Mouse (Mus musculus): ENCODE results near the gene Macrod2.
A peak's percentile ranks its signal among the peaks of the same experiment; 100 is the strongest.

The Macrod2 gene

DNA sequence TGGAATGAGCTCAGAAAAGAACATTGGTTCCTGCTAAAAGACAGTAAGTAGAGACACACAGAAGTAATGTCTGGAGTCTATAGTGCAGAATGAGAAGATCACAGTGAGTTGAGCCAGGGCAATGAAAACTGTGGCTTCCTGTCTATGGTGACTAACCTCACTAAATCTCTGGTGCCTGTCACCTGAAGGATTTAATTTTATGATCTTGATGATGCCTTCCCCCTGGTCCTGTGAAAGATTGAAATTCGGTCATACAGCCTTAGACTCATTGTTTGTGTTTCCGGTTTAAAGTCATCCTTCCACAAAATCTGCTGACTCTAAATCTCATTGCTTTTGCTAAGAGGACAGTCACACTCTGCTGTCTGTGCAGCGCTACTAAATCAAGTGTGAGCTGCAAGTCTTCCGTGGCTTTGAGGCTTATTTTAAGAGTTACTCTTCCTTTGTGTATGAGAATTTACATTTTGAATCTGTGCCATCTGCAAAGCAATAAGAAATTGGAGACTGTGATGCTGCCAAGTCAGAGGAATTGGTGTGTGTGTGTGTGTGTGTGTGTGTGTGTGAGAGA, 1836.0 kb downstream of the Macrod2 start:
- no peak for DNase-seq (ENCODE audit: low spot score)

GRCm38 (mm10) chr2:142232828-142233227, 1837.7 kb downstream of the Macrod2 start:
- no peak for DNase-seq (ENCODE audit: low spot score)

GRCm38 (mm10) chr2:142243483-142243882, 1848.4 kb downstream of the Macrod2 start:
- no peak for DNase-seq (ENCODE audit: low spot score)

GRCm38 (mm10) chr2:142250383-142250782, 1855.3 kb downstream of the Macrod2 start:
- no peak for DNase-seq (ENCODE audit: low spot score)

DNA sequence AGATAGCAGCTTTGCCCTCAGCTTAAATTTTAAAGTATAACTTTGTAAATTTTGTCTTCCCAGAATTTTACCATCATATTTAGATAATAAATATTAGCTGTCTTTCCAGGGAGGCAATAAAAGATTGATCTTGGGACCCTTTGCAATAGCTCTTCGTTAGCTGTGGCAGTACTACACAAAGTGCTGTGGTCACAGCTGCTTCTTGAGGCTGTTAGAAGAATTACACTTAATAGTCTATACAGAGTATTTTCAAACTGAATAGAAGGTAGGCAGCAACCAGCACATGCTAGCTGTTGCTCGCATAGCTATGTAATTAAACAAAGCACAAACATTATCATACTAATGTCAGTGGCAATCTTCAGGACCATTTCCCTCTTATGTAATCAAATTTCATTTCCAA, 1856.4 kb downstream of the Macrod2 start:
- DNase-seq (ENCODE audit: low spot score): no peak

GRCm38 (mm10) chr2:142253913-142254312, 1858.8 kb downstream of the Macrod2 start:
- peak; percentile 61 for DNase-seq (ENCODE audit: low spot score)

DNA sequence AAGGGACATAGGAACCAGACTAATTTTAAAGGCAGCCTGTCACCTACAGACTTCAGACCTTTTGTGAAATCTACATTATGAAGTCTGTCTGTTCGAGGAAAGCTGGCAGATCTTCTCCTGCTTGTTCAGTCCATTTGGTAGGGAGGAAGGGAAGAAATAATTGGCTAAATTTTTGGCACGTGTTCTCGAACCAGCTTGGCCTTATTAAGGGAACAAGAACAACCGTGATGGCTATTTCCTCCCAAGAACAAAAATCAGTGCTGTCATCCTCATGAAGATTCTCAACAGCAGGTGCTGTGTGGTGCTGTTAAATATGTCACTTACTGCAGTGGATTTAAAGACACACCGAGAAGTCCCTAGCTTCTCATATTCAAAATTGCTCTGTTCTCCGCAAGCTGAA, 1859.5 kb downstream of the Macrod2 start:
- DNase-seq (ENCODE audit: low spot score): no peak

DNA sequence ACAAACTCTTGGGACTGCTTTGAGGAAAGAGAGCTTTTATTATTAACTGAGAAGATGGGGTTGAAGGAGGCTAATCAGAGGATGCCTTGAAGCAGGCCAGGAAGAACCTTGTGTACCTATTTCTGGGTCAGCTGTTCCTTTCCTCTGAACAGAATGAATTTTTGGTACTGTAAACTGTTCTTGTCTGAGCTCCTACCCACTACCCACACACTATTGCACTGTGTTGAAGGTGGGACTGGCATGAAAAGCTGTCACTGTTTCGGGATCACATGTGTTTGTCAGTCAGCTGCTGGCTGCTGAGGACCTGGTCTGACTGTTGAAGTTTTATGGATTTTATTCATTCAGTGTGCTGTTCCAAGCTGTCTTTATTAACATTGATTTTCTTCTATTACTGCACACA, 1862.4 kb downstream of the Macrod2 start:
- no peak for DNase-seq (ENCODE audit: low spot score)

GRCm38 (mm10) chr2:142261046-142261445, 1865.9 kb downstream of the Macrod2 start:
- no peak for DNase-seq (ENCODE audit: low spot score)

DNA sequence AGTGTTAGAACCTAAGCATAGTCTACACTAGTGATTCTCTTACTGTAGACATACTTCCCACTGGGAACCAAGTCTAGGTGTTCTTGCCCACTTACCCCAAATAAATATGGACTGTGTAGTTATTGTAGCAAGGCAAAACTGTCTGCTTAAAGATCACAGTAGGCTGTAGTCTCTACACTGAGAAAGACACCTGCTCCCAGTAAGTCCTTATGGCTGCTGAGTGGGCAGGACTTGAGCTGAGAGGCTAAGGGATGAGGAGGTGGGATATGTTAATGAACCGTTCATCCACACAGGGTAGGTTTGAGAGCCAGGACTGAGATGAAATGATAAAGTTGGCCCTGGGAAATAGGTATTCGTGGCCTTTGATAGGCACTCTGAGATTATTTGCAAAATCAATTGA, 1869.6 kb downstream of the Macrod2 start:
- no peak for DNase-seq (ENCODE audit: low spot score)

GRCm38 (mm10) chr2:142267836-142268235, 1872.7 kb downstream of the Macrod2 start:
- no peak for DNase-seq (ENCODE audit: low spot score)

GRCm38 (mm10) chr2:142286761-142287160, 1891.7 kb downstream of the Macrod2 start:
- DNase-seq (ENCODE audit: low spot score): no peak

DNA sequence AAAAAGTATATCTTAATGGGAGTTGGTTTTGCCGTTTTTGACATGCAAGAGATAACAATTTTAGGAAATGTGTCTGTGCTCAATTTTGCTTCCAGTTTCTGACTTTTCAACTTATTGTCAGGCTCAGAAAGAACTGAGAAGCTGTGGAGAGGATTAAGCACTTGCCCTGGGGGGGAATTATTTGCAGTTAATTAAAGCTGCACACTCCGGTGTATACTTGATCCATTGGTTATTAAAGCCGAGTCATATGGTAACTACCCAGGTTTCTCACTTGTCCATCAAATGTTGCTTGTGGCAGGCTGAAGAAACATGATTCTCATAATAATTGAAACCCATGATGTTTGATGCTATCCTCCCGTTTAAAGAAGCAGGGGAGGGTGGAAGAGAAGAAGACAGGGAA, 1899.7 kb downstream of the Macrod2 start:
- DNase-seq (ENCODE audit: low spot score): no peak

- DNase-seq (ENCODE audit: low spot score): no peak
Measured at GRCm38 (mm10) chr2:142303098-142303911, 1908.2 kb downstream of the Macrod2 start.

- DNase-seq (ENCODE audit: low spot score): no peak
Measured at GRCm38 (mm10) chr2:142303912-142304182, 1908.7 kb downstream of the Macrod2 start.

DNA sequence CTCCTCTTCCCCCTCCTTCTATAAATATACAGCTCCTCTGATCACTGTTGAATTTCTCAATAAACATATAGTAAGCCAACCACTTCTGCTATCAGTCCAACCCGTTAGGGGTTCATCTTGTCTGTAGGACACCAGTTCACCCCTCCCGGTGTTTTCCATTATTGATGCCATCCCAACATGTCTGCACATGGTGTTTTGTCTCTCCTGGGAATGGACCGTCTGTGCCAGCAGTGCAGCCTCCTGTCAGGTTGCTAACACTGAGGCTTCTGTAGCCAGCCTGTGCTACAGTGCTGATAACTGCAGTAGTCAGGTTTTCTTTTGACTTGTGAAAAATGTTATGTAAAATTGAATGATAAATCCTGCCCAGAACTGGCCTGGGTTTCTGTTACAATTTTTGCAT, 1928.0 kb downstream of the Macrod2 start:
- no peak for DNase-seq (ENCODE audit: low spot score)

GRCm38 (mm10) chr2:142326737-142327136, 1931.6 kb downstream of the Macrod2 start:
- DNase-seq (ENCODE audit: low spot score): no peak

GRCm38 (mm10) chr2:142329761-142330160, 1934.7 kb downstream of the Macrod2 start:
- DNase-seq (ENCODE audit: low spot score): no peak

GRCm38 (mm10) chr2:142334441-142335102, 1939.5 kb downstream of the Macrod2 start:
- DNase-seq (ENCODE audit: low spot score): no peak

- DNase-seq (ENCODE audit: low spot score): no peak
Measured at GRCm38 (mm10) chr2:142335103-142335999, 1940.2 kb downstream of the Macrod2 start.

DNA sequence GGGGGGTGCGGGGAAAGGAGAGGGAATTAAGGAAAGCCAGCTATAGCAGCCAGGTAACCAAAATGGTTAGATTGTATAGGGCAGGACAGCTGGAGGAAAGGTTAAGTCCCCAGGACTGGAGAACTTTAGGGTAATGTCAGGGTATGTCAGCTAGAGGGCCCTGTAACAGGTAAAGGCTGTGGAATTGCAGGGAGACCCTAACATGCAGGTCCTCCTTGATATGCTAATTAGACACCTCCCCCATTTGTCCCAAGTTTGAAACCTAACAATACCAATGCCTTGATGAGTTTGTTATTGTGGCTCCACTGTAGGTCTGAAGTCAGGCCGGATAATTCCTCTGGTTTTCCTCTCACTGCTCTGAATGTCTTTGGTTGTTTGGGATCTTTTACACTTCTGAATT, 1948.9 kb downstream of the Macrod2 start:
- no peak for DNase-seq (ENCODE audit: low spot score)

DNA sequence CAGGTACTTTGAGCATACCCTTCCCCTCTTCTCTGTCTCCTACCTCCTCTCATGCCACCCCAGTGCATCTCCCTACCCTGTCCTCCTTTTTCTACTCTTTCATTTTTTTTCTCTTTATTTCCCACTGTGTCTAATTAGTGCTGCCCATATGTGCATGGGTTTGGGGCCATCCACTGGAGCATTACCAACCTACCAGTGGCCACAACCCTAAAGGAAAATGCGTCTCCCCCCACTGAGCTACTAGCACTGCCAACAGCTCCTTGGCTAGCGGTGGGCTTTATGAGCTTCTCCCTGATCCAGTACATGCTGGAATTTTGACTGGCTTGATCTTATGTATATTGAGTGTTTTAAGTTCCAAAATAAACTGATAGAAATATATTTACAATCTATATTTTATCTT, 1949.6 kb downstream of the Macrod2 start:
- DNase-seq (ENCODE audit: low spot score): no peak
